Mouse (Mus musculus): ENCODE measurements around the gene Tnnt1. TPM values are rescaled to one million over a fixed set of nuclear protein-coding genes. Genes with fewer than 3 reads are reported as not detected.

Tnnt1 gene
- polyA plus RNA-seq, 1 experiment from 2014 or later: 37.2 TPM

Other genes with a start within 250 kb of the Tnnt1 start
- 0.14 TPM in 1 of 2 replicates, not detected in the other for gene Ncr1, start 178.7 kb downstream of the Tnnt1 start, polyA plus RNA-seq (2015; fragmentation: Nextera tagmentation; extraction: Ambion mirVana)
- 0.35 TPM in 1 of 2 replicates, not detected in the other for gene Gp6, start 118.6 kb downstream of the Tnnt1 start, polyA plus RNA-seq (2015; fragmentation: Nextera tagmentation; extraction: Ambion mirVana)
- 30.5 and 30.6 TPM in 2 replicates for gene Rdh13, start 70.7 kb downstream of the Tnnt1 start, polyA plus RNA-seq (2015; fragmentation: Nextera tagmentation; extraction: Ambion mirVana)
- gene Eps8l1, start 55.7 kb downstream of the Tnnt1 start, polyA plus RNA-seq (2015; fragmentation: Nextera tagmentation; extraction: Ambion mirVana): 8.9 and 9.0 TPM in 2 replicates
- 38.2 and 43.9 TPM in 2 replicates for gene Ppp1r12c, start 14.7 kb downstream of the Tnnt1 start, polyA plus RNA-seq (2015; fragmentation: Nextera tagmentation; extraction: Ambion mirVana)
- 6.6 and 6.9 TPM in 2 replicates for gene Tnni3, start 7.8 kb upstream of the Tnnt1 start, polyA plus RNA-seq (2015; fragmentation: Nextera tagmentation; extraction: Ambion mirVana)
- gene Dnaaf3, start 16.1 kb upstream of the Tnnt1 start, polyA plus RNA-seq (2015; fragmentation: Nextera tagmentation; extraction: Ambion mirVana): 3.2 and 3.5 TPM in 2 replicates
- 6.5 and 7.5 TPM in 2 replicates for gene Syt5, start 31.2 kb upstream of the Tnnt1 start, polyA plus RNA-seq (2015; fragmentation: Nextera tagmentation; extraction: Ambion mirVana)
- 0.08 TPM in 1 of 2 replicates, not detected in the other for gene Ptprh, start 87.7 kb upstream of the Tnnt1 start, polyA plus RNA-seq (2015; fragmentation: Nextera tagmentation; extraction: Ambion mirVana)
- gene Tmem86b, start 115.0 kb upstream of the Tnnt1 start, polyA plus RNA-seq (2015; fragmentation: Nextera tagmentation; extraction: Ambion mirVana): 1.5 and 1.6 TPM in 2 replicates
- 7.4 and 7.8 TPM in 2 replicates for gene Ppp6r1, start 142.6 kb upstream of the Tnnt1 start, polyA plus RNA-seq (2015; fragmentation: Nextera tagmentation; extraction: Ambion mirVana)
- gene Hspbp1, start 168.7 kb upstream of the Tnnt1 start, polyA plus RNA-seq (2015; fragmentation: Nextera tagmentation; extraction: Ambion mirVana): 112 and 119 TPM in 2 replicates
- 1.1 and 1.6 TPM in 2 replicates for gene Brsk1, start 174.2 kb upstream of the Tnnt1 start, polyA plus RNA-seq (2015; fragmentation: Nextera tagmentation; extraction: Ambion mirVana)
- gene Tmem150b, start 208.9 kb upstream of the Tnnt1 start, polyA plus RNA-seq (2015; fragmentation: Nextera tagmentation; extraction: Ambion mirVana): 0.12 TPM in 1 of 2 replicates, not detected in the other
- gene Kmt5c, start 223.7 kb upstream of the Tnnt1 start, polyA plus RNA-seq (2015; fragmentation: Nextera tagmentation; extraction: Ambion mirVana): 79.3 and 90.8 TPM in 2 replicates
- 68.3 and 78.0 TPM in 2 replicates for gene Cox6b2, start 236.7 kb upstream of the Tnnt1 start, polyA plus RNA-seq (2015; fragmentation: Nextera tagmentation; extraction: Ambion mirVana)

Measured in kidney, embryonic 15.5 days (tissue).